Mouse (Mus musculus): ENCODE data around the gene Btbd35f26. TPM values are rescaled to one million over a fixed set of nuclear protein-coding genes. Genes with fewer than 3 reads are reported as not detected.
"Not testable (repeated sequence)": the region's sequence is repeated elsewhere in the genome, so short reads cannot be mapped to it uniquely, and the experiment has no call there.

The Btbd35f26 gene
- not detected in 2 replicates for polyA plus RNA-seq (2012; rRNA removed)

GRCm38 (mm10) chrX:31336154-31336553, at the start of gene Btbd35f26:
TSS of gene Btbd35f26 (plus strand) at chrX:31336454.
- H3K4me3 ChIP-seq (ENCODE audit: insufficient read depth, low read depth, low read length); H3K36me3 ChIP-seq (ENCODE audit: control insufficient read depth, insufficient read depth, low read length); H3K4me1 ChIP-seq (ENCODE audit: control insufficient read depth, insufficient read depth, low read length); DNase-seq; H3K27ac ChIP-seq (ENCODE audit: insufficient read depth, low read depth, low read length); H3K27me3 ChIP-seq (replicated peaks; ENCODE audit: control insufficient read depth, insufficient read depth, low read length): not testable (repeated sequence)
- no CpG with 5 or more reads among the region's 4 CpGs for WGBS

- not testable (repeated sequence) for H3K27ac ChIP-seq (ENCODE audit: insufficient read depth, low read depth, low read length); DNase-seq; H3K36me3 ChIP-seq (ENCODE audit: control insufficient read depth, insufficient read depth, low read length); H3K27me3 ChIP-seq (replicated peaks; ENCODE audit: control insufficient read depth, insufficient read depth, low read length); H3K4me3 ChIP-seq (ENCODE audit: insufficient read depth, low read depth, low read length); H3K4me1 ChIP-seq (ENCODE audit: control insufficient read depth, insufficient read depth, low read length)
- 93% methylated on average over 2 of the region's 4 CpGs for WGBS
Observed at GRCm38 (mm10) chrX:31341924-31342323, 5.7 kb downstream of the Btbd35f26 start.

DNA sequence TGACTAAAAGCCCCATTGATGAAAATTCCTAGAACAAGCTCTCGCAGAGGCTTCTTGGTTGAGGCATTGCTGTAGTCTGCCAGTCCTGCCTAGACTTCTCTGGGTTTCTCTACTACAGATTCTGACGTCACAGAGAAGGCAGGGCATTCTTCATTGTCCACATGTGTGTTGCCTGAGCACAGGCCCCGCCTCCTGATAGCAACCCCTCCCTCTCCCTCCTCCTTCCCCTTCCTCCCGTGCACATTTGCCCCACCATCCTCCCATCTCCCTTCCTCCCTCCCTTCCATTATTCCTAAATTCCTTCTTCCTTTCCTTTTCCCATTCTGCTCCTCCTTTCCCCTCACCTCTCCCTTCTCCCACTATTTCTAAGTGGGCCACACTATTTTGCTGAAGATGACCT, 47.6 kb downstream of the Btbd35f26 start, which contains the start of gene Btbd35f19:
Gene Btbd35f19 (minus strand): TSS at position 101 of the 400 bp plus-strand sequence.
- H3K4me3 ChIP-seq (ENCODE audit: insufficient read depth, low read depth, low read length); DNase-seq; H3K27me3 ChIP-seq (replicated peaks; ENCODE audit: control insufficient read depth, insufficient read depth, low read length); H3K36me3 ChIP-seq (ENCODE audit: control insufficient read depth, insufficient read depth, low read length); H3K27ac ChIP-seq (ENCODE audit: insufficient read depth, low read depth, low read length); H3K4me1 ChIP-seq (ENCODE audit: control insufficient read depth, insufficient read depth, low read length): not testable (repeated sequence)
- no CpG with 5 or more reads among the region's 4 CpGs for whole genome bisulfite sequencing

Other genes starting within 250 kb of the Btbd35f26 start
- gene Btbd35f29, start 218.8 kb upstream of the Btbd35f26 start, polyA plus RNA-seq (2012; rRNA removed), result not detected in 2 replicates
- not detected in 2 replicates for gene Spin2f, start 82.6 kb upstream of the Btbd35f26 start, polyA plus RNA-seq (2012; rRNA removed)
- gene Btbd35f19, start 47.5 kb downstream of the Btbd35f26 start, polyA plus RNA-seq (2012; rRNA removed), result not detected in 2 replicates
- gene Gm21883, start 237.8 kb downstream of the Btbd35f26 start, polyA plus RNA-seq (2012; rRNA removed), result not detected in 2 replicates

Data from kidney, adult 2 months (tissue).